Mouse (Mus musculus) lung, adult 2 months (tissue): ENCODE data around the gene Sh3bgrl.

Experiments
- CTCF ChIP-seq: fragments of 200-500 bp; IDR thresholded peaks from 2 replicates; pipeline ENCODE4 v1.5.1; 2011; ENCODE audit warnings: mild to moderate bottlenecking, low read length, control low read depth; ENCODE audit not compliant: insufficient read depth
- POLR2A ChIP-seq: fragments of 200-500 bp; IDR thresholded peaks from 2 replicates; pipeline ENCODE4 v1.6.1; 2011; ENCODE audit warnings: low read depth, mild to moderate bottlenecking, control low read depth, low read length, borderline replicate concordance; ENCODE audit errors: extremely low read depth

- TF ChIP-seq CTCF: no peak
- TF ChIP-seq POLR2A: no peak
Observed at GRCm38 (mm10) chrX:109191436-109191835, 96.3 kb downstream of the Sh3bgrl start.
